Mouse (Mus musculus) bone marrow, adult 2 months (tissue): Measurements from ENCODE around the gene Myo16.

Experiments used
- CTCF ChIP-seq: fragments of 200-500 bp; IDR thresholded peaks from 2 replicates; pipeline ENCODE4 v1.5.1; 2011; ENCODE audit warnings: low read length, control low read depth; ENCODE audit not compliant: control insufficient read depth, insufficient read depth
- POLR2A ChIP-seq: fragments of 200-500 bp; IDR thresholded peaks from 2 replicates; pipeline ENCODE4 v1.6.1; 2011; ENCODE audit warnings: low read depth, mild to moderate bottlenecking, control low read depth, low read length, borderline replicate concordance; ENCODE audit not compliant: control insufficient read depth

GRCm38 (mm10) chr8:10225018-10225417 is 71.3 kb downstream of the Myo16 start:
- no peak for TF ChIP-seq CTCF
- no peak for TF ChIP-seq POLR2A
